Mouse (Mus musculus) T-cell, adult 2 months (primary cell): ENCODE results near the gene Sptlc2.

Experiments used
- DNase-seq: peaks from one replicate; pipeline ENCODE4 v3.0.0; 2022; ENCODE audit warnings: low spot score

The Sptlc2 gene

DNA sequence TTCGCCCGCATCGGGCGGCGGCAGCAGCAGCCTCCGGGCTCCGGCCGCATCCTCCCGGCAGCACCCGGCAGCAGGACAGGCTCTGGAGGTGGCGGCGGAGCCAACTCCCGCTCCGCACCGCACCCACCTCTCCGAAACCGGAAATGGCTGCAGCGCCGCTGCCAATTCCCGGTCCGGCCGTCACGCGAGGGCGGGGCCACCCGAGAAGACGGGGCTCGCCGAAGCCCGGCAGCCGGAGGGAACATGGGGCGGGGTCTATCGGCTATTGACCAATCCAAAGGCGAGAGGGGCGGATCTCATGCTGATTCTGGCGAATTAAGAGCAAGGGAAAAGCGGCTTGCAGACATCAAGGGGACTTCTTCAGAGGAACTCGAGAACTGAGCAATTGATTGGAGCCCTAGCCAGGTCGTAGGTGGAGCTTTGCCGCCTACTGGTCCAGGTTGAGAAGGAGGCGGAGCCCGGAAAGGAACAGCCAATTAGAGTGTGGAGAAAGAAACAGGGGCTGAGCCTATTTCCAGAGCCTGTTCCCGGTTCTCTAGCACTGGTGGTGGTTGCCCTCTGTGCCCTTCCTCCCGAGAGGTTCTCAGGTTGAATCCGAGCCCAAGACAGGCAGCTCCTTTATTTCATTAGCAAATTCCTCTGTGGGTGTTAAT is at the start of gene Sptlc2:
Gene Sptlc2, minus strand, starts transcription at position 234 of the 653 bp plus-strand sequence.
- peak; percentile 98 for DNase-seq

DNA sequence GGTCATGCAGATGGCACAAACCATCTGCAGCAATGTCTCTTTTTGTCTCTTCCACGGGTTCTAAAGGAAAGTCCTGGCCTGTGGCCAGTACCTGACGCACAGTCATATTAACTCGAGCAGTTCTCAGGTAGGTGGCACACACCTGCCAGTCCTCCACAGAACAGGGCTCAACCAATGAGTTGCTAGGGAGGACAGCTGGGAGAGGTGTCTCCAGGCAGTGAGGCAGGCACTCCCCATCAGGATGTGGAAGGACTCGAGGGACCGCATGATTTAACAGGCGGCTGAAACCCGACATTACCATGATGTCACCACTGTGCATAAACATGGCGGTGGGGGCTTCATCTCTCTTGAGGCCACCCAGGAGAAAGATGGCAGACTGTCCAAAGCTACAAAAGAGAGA is 40.7 kb upstream of the Sptlc2 start:
- DNase-seq = no peak

DNA sequence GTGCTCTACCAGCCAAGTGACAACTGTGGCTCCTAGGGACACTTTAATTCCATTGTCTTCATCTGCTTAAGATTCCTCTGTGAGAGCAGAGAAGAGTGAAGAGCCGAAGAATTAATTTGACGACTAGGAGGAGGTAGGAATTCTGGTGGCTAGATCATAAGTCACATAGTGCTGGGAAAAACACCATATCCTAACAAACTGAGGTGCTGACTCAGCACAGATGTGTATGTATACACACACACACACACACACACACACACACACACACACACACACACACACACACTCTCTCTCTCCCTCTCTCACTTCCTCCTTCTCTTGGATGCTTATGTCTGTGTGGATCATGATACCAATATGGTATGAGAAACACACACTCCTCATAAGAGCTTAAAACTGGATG is 40.1 kb upstream of the Sptlc2 start:
- no peak for DNase-seq

DNA sequence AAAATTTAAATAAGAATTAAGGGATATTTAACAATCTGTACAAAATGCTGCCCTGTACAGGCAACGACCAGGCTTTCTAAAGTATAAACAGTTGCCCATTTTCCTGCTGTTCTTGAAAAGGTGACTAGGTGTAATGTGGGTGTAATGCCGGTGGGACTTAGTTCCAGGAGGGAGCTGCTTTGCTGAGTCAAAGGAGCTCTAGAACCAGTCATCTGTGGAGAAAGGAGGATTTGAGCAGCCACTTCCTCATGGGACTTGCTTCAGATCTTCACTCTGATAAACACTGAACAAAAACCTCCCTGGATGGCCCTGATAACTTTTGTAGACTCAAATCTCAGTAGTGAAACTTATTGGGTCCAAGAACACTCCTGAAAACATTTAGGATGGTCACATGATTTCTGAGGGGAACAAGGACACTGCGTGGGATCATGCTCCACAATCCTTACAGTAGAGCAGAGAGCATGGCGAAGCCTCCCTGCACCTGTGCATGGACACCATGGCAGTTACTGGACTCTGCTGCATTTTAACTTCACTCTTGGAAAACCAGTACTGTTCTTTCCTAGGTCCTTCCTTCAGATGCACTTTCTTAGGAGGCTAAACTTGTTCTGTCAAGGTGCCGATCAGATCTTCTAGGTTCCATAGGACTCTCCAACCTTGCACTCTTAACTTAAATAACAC is 38.3 kb upstream of the Sptlc2 start:
- no peak for DNase-seq

DNA sequence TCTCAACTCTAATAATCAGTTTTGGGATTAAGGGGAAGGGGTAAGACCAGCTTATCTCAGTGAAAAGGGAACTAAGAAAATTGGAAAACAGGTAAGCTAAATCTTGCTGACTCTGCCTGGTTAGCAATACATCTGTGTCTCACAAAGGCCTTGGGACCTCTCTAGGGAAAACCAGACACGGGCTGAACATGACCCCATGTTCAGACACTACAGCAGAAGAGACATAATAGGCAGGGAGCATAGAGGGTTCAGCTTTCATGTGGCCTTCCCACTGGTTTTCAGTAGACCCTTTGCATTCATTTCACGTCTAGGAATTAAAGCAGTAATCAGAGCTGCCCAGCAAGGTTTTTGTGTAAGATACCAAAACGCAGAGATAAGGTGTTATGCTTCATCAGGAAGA is 36.4 kb upstream of the Sptlc2 start:
- DNase-seq = no peak

DNA sequence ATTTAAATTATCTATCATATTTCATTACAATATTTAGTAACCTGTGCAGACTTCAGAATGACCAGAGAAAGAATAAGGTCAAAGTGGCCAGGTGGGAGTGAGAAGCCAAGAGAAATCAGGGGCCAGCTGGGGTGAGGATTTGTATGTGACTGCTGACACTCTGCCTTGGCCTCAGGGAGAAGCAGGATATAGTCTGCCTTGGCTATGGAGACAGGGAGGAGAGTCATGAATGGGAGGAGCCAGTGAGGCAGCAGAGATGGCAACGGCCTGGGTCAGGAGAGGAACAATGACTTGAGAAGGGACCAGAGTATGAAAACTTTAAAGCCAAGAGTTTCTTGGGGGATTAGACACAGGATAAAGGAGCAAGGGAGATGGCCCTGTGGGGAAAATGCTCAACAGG is 35.5 kb upstream of the Sptlc2 start:
- DNase-seq = no peak

DNA sequence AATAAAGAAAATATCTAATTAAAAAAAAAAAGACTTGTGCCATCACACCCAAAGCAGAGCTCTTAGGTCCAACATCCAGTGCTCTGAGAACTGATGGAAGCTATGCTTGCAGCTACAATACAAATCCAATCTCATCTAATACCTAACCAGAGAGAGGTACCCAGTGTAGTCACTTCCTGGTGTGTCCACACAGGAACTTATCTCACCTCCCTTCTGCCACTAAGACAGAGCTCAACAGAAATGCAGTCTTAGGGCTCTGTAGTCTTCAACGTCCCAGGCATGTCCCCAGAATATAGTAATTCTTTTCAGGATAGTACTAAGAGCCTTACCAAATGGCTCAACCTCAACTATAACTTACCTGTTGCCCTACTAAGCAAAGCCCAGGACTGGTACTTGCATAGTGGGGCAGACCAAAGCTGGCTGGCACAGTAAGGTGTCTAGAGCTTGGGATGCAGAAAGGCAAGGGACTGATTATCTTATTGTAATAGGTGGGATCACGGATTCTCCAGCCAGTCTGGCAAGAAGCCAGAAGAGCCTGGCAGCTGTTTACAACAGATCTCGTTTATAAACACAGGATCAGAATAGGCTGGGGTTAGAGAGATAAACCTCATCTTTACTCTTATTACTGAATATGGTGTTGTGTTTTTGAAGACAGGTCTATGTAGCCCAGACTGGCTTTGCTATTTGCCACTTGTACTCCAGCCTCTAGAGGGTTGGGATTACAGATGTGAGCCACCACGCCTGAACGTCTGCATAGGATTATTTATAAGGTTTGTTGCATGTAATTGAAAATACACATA is 33.8 kb upstream of the Sptlc2 start:
- DNase-seq = no peak

DNA sequence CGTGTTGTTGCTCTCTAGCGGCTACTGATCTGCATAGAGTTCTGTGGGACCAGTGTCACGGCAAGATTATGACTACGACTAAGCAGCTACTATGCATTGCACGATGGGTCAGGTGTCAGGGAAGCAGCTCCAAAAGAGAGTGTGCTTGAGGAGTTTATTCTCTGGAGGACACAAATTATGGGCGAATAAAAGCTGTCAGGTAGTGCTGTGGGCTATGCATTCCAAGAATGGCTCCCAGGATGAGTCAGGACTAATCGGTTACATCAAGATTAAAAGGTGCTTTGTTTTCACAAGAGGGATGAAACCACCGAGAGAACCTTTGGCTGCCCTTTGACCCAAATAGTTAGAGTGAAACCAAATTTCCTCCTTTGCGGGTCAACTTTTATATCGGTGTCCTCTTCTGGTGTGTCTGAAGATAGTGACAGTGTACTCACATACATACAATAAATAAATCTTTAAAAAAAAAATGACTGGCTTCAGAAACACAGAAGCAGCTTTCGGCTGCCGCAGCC is 31.9 kb upstream of the Sptlc2 start:
- DNase-seq = no peak

DNA sequence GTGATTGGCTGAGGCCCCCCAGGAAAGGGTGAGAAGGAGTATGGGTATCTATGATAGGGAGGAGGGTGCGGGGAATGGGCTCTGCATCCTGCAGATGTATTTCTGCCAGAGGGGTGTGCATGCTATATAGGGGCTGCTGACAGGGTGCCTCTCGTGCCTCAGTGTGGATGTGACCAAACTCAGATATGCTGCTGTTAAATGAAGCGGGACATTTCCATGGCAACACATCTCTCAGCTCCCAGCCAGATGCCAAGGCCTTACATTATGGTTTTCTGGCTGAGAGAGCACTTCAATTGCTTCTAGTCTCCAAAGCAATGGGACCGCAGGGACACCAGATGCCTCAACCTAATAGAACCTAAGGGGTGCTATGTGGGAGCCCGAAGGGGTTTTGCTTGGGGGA is 30.8 kb upstream of the Sptlc2 start:
- DNase-seq = no peak

DNA sequence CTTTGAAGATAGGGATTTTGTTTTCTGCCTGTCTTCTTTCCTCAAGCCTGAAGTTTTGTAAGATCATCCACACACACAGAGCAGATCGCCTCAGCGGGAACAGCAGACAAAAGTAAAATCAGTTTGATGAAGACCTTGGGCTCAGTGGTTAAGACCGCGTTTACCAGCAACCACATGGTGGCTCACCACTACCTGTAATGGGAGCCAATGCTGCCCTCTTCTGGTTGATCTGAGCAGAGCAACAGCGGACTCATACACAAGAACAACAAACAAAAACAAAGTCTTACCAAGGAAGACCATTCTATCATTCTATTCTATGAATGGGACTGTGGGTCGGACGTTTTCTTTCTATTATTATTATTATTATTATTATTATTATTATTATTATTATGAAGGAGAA is 28.5 kb upstream of the Sptlc2 start:
- peak; percentile 51 for DNase-seq

DNA sequence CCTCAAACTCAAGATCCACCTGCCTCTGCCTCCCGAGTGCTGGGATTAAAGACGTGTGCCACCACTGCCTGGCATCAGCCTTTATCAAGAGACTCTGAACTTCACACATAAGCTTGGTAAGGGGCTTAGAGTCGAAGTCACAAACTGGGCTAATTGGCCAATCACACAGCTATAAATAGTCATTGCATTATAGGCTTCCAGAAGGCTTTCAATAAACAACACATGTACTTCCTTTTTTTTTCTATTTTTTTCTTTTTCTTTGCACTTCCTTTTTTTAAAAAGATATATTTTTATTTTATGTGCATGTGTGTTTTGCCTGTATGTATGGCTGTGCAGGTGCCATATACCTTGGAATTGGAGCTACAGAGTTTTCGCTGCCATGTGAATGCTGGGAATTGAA is 27.2 kb upstream of the Sptlc2 start:
- DNase-seq = no peak

DNA sequence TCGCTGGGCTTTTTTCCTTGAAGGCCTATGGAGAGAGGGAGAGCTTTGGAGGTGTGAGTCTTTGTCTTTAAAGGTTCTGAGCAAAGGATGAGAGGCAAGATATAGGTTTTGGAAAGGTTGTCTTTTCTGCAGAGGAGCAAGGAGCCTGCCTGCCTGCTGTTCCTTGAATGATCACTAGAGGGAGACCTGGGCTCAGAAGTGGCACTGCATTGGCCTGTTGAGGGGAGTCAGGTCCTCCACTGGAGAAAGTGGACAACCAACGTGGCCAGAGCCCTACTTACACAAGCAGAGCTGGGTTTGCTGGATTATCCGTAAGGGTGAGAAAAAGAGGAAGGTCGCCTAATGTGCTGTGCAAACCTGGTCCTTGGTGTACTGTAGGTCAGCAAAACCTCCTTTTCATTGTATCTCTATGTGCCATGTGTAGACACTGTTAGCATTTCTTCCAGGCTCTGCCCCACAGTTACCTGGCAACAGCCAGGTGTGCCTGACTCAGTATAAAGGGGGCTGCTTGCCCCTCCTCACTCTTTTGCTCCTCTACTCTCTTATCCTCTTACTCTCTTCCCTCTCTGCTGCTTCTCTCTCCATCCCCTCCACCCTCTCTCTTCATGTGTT is 25.1 kb upstream of the Sptlc2 start:
- peak; percentile 41 for DNase-seq

DNA sequence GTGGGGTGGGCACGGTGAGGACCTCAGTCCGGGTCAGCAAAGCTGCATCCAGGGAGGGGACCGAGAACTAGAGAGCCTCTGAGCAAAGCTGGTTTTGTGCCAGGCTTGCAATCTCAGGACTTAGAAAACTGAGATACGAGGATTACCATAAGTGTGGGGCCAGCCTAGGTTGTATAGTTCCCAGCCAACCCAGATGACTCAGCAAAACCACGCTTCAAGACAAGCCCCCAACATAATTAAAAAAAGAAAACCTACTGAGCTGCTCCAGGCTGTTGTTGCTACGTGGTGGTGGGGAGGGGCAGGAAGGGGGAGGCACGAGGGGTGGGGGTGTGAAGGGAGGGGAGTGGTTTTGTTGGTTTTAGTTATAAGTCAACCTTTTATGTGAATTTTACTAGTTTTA is 22.8 kb upstream of the Sptlc2 start:
- no peak for DNase-seq

DNA sequence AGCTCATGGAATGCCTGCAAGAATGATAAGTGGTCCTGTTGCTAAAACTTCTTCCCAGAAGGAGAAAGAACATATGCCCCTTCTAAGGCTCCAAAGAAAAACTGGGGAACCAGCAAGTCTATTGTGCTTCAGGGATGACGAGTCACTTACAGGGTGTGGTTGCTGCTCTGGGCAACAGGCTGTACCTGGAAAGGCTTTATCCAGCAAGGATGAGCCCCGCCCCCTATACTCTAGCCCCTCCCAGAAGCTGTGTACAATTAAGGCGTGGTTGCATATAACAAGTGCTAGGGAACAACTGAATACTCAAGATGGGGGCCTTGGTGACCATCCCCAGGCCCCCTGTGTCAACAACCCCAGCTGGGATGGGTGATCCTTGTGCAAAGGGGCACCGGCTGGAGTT is 21.0 kb upstream of the Sptlc2 start:
- DNase-seq = no peak

DNA sequence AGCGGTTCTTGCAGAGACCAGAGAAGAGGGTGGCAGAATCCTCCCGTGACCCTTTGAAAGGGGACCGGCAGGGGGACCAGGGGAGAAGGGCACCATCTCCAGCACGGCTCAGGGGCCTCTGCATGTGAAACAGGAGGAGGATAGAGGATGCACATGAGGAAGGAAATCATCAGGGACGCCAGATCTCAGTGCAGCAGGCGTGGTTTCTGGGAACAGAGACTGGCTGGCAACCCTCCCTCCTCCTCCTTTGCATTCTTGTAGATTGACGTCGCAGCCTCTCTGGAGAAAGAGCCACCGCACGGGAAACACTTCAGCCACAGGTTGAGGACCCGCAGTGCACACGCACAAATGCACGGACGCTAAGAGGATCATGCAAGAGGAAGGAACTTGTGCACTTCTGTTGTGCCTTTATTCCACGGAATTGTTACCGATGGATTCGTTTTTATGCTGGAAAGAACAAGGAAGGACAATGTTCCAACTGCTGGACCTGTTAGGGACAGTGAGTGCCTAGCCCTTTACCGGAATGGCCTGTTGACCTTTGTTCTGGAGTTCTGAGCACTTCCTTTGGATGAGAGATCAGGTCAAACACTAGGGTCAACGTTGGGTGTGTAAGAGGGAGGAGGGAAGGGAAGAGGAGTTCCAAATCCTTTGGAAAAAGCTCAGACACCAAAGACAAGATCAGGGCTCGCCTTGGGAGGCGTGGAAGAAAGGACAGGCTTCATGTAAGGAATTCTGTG is 19.9 kb upstream of the Sptlc2 start:
- no peak for DNase-seq

DNA sequence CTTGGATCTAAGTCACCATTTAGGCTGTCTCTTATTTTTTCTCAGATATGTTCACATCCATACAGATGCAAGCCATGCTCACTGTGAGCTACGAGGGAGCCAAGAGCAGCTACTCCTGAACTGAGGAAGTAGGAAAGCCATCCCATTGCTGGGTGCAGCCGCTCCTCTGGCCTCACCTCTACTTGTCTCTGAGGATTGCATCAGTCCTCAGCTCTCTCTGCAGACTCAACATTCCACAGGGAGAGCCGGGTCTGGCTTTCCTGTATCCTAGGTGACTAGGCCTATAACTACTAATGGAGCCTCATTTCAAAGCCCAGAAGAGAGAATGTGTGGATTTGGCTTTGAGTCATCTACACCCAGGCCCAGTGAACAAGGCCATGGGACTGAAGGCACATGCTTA is 17.6 kb upstream of the Sptlc2 start:
- DNase-seq = no peak

DNA sequence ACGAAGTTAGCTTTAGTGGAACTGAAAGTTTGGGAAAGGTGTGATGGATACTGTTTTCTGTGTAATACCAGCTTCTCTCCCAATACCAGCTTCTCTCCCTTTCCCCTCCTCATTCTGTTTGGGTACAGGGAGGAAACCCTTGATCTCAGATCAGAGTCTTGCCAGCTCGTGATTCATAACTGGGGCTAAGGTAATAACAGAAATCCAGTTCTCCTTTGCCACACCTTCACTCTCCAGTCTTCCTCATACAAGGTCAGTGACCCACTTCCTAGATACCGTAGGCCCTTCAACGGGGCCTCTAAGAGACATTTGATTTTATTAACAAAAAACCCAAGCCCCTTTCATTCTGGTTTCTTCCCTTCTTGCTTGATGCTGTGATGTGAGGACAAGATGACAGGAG is 17.0 kb upstream of the Sptlc2 start:
- DNase-seq = no peak

DNA sequence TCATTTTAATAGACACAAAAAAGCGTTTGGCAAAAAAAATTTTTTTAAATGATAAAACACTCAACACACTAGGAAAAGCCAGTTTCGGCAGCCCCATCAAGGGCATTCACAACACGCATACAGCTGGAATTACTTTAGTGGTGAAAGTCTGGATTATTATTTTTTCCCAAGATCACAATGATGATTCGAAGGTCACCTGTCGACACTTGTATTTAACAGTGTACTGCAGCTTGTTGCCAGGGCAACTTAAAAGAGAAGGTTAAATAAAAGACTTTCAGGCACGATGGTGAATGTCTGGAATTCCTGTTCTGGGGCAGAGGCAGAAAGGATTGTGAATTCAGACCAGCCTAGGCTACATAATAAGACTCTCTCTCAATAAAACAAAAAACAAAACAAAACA is 13.7 kb upstream of the Sptlc2 start:
- DNase-seq = no peak

DNA sequence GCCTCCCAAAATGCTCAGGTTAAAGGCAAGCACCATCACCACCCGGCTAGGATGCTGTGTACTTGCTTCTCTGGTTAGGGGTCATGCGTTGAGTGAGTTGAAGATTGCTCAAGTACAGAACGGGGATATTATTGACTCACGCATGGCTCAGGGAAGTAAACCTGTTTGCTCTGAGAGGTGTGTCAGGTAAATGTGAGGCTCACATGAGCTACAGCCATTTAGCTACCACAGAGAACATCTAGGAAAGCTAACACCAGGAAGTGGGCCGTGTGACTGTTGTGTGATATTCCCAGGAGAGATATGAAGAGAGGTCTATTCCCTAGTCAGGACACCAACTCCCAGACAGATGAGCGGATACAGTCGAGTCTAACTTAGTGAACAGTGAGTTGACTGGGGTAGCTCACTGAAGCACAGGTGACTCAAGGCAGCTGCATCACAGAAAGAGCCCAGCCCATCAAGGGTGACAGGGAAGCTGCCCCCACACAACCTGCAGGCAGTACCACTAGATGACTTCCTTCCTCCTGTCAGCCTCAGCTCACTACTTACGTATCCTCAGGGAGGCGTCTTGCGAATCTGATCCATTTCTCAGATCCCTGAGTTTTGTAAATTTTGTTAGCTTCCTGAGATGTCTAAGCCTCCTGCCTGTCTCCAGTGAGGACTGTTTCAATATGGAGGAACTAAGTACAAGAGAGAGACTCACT is 11.1 kb upstream of the Sptlc2 start:
- no peak for DNase-seq

DNA sequence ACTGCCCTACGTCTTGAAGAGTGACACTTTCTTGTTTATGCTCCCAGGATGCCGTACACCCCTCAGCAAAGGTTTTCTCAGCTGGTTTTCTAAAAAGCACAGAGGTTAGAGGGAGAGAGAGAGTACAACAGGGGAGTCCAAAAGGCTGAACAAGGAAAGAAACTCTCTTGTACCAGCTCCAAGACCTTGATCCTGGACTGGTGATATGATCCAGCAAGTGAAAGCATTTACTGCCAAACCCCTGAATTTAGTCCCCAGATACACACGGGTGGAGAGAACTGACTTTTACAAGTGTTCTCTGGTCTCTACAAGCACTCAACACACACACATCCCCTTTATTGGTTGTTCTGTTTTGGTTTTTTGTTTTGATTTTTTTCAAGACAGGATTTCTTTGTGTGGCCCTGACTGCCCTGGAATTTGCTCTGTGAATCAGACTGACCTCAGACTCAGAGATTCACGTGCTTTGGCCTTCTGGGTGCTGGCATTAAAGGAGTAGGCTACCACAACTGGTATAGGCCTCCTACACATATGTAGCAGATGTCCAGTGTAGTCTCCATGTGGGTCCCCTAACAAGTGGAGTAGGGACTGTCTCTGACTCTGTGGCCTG is 9.8 kb upstream of the Sptlc2 start:
- no peak for DNase-seq

DNA sequence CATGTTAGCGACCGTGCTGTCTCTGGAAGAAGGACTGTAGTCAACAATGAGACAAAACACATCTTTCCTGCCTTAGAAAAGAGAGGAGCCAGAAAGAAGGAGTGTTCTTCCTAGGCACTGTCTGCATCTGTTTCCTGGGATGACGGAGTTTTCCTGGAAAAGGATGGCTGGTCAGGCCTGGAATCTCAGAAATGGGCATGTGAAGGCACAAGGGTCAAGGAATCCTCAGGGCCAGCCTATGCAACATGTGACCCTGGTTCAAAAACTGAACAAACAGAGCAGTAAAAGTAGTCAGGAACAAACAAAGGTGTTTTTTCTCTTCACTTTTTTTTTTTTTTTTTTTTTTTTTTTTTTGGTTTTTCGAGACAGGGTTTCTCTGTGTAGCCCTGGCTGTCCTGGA is 9.0 kb upstream of the Sptlc2 start:
- no peak for DNase-seq
